Mouse (Mus musculus) stomach, postnatal 0 days (tissue): Measurements from ENCODE around the gene Sox5.
"Not testable (repeated sequence)": the region's sequence is repeated elsewhere in the genome, so short reads cannot be mapped to it uniquely, and the experiment has no call there.

ENCODE experiments used
- CTCF ChIP-seq: IDR thresholded peaks from 2 replicates; pipeline ENCODE4 v1.5.1; 2016; ENCODE audit warnings: antibody characterized with exemption, low read depth, mild to moderate bottlenecking, moderate library complexity
- EP300 ChIP-seq: optimal IDR thresholded peaks from 2 replicates; pipeline ENCODE3; 2016; ENCODE audit warnings: antibody characterized with exemption

DNA sequence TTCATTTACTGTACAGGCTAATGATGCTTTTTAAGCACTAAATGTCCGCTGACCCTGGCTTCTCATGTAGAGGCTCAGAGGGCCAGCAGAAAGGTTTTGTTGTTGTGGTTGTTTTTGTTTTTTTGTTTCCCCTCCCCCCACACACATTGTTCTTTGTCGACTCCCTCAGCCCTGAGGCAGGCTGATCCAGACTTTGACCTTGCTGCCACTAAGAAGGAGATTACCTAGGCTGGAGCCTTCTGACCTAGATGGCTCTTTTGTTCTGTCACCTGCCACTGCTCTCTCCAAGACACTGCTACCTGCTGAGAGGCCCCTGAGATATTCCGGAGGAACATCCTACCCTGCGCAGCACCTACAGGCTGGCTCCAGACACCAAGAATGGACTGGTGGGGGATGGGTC, 508.4 kb downstream of the Sox5 start:
- TF ChIP-seq CTCF, EP300: not testable (repeated sequence)
